Mouse (Mus musculus) T-cell, adult 2 months (primary cell): Measurements from ENCODE around the gene Slc1a2.

Experiments
- DNase-seq: peaks from one replicate; pipeline ENCODE4 v3.0.0; 2022; ENCODE audit warnings: low spot score

Gene Slc1a2

GRCm38 (mm10) chr2:102820790-102821189 is 162.3 kb downstream of the Slc1a2 start:
- no peak for DNase-seq

DNA sequence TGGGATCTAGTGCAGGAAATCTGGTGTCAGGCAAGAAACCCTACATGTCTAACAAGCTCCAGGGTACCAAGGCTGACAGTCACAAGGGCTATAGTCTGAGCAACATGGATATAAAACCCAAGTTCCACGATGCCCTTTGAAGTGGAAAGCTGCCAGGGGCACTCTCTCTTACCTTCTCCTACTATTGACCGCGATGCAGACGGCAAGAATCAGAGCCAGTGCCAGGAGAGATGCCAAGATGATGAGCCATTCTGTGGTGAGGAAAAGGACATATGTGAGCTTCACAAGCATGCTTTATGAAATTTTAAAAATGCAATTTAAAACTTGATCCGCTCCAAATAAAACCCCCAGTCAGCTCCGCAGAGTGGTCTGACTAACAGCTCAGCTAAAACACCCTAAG is 163.6 kb downstream of the Slc1a2 start:
- DNase-seq = no peak

DNA sequence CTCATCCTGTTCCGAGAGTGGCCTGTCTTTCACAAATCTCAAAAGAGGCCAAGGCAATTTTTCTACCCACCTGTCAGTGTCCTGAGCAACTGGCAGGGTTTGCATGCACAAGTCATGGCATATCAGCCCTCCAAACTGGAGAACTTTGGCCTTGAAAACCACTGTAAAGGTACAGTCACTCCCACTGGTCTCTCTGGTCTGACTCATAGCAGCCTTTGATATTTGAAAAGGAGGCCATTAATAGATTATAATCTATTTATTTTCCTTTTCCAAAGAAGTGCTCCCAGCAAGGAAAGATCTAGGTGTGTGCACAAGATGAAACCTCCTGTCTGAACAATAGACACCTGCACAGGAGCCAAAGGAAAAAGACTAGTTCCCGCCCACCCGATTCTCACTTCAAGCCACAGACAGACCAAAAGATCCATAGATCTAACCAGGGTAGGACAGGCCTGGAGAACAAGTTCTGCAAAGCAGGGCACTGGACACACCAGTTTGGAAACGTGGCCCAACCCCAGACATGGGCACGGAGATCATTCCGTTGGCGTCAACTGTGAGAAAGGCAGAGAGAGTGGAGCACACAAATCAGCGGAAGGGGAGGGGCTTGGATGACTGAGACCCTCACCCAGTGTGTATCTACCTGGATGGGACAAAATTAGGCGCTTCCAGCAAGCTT is 167.6 kb downstream of the Slc1a2 start:
- DNase-seq = no peak

DNA sequence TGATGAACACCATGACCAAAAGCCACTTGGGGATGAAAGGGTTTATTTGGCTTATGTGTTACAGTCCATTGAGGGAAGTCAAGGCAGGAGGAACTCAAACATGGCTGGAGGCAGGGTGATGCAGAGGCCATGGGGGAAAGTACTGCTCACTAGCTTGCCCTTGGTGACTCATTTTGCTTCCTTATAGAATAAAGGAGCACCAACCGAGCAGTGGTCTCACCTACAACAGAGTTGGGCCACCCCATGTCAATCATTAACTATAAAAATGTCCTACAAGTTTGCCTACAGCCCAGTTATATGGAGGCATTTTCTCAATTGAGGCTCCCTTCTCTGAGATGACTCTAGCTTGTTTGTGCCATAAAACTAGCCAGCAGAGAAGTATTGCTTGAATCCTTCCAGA is 169.4 kb downstream of the Slc1a2 start:
- no peak for DNase-seq

GRCm38 (mm10) chr2:102828381-102828780 is 169.9 kb downstream of the Slc1a2 start:
- DNase-seq = no peak

DNA sequence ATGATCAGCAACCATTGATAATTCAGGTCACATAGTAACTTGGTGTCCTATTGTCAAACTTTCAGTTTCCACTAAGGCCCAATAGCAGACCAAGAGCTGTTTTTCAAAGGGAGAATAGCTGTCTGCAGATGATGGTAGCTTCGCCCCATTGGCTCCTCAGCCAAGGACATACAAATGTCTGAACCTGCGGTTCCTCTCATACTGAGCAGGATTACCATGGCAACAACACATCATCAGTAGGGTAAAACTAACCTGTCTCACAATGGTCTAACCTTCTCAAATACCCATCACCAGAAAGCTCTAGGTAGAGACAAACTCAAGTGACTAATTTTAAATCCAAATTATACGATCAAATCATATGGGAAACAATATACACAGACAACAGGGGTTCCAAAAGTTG is 170.7 kb downstream of the Slc1a2 start:
- DNase-seq = peak; percentile 76

GRCm38 (mm10) chr2:102831547-102831946 is 173.1 kb downstream of the Slc1a2 start:
- no peak for DNase-seq

DNA sequence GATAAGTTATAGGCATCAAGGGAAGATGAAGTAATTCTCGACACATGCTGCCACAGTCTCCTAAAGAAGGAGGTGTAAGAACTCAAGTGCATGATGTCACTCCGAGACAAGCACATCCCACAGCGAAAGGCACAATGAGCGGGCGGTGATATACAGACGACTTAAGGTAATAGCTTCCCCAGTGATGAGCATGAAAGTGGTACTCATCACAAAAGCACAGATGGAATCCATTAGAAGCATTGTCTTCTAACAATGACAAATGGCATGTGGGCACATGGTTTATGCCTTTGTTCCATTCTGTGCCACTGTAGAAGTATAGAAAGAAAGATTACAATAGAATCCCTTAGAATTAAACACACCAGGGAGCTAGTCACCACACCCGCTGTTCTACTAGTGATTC is 179.7 kb downstream of the Slc1a2 start:
- no peak for DNase-seq
